Mouse (Mus musculus): Measurements from ENCODE around the gene Gm42420.

DNA sequence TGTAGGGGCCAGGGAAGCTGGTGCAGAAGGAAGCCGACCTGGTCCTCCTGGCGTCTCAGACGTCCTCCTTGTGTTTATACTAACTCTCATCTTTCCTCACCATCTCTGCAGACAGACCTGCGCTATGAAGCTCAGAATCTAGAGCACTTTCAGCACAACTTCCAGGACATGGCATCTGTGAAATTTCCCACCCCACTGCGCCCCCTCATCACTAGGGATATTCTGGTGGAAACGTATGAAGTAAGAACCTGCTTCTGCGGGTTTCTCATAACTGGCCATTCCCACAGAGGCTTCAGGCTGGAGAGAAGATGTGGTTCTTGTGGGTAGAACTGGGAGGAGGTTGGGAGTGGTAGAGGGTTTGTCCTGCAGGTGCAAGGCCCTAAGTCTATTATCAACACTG is 6.0 kb upstream of the Gm42420 start:
- TF ChIP-seq GATA2 (IDR thresholded peaks at IDR 0.05; ENCODE audit: borderline replicate concordance, low read depth, low read length) (no peak), CTCF (IDR thresholded peaks at IDR 0.05; ENCODE audit: low read depth, low read length) (no peak), GATA1 (IDR thresholded peaks at IDR 0.05; ENCODE audit: borderline replicate concordance, low read length) (no peak), POLR2AphosphoS5 (IDR thresholded peaks at IDR 0.05; ENCODE audit: insufficient replicate concordance, low read depth, low read length) (no peak), TAL1 (conservative IDR thresholded peaks at IDR 0.05; ENCODE audit: low read depth, low read length) (no peak)
